Mouse (Mus musculus) hindbrain, embryonic 11.5 days (tissue): ENCODE measurements around the gene Chia1. TPM values are rescaled to one million over a fixed set of nuclear protein-coding genes. Genes with fewer than 3 reads are reported as not detected.
A peak's percentile ranks its signal among the peaks of the same experiment; 100 is the strongest.
"Not testable (repeated sequence)": the region's sequence is repeated elsewhere in the genome, so short reads cannot be mapped to it uniquely, and the experiment has no call there.

Source experiments
- ATAC-seq: fragments of 200-750 bp; cut with Nextera tagmentation; 2 replicates; pipeline ENCODE4 v1.8.0; 2017; ENCODE audit warnings: mild to moderate bottlenecking, moderate TSS enrichment, moderate library complexity; ENCODE audit not compliant: low FRiP score
- DNase-seq: peaks from one replicate; pipeline ENCODE4 v3.0.0-alpha.2; 2015; ENCODE audit warnings: low spot score
- H3K27ac ChIP-seq: fragments of 300-500 bp; sonication (generic); 2 replicates; pipeline ENCODE4 v1.5.1; 2014; ENCODE audit warnings: mild to moderate bottlenecking, low read depth, low read length
- H3K27me3 ChIP-seq: fragments of 300-500 bp; sonication (generic); 2 replicates; pipeline ENCODE4 v1.6.1; 2014; ENCODE audit warnings: mild to moderate bottlenecking, low read length, moderate library complexity, mixed read lengths; ENCODE audit not compliant: control insufficient read depth, insufficient read depth
- H3K36me3 ChIP-seq: fragments of 300-500 bp; sonication (generic); 2 replicates; pipeline ENCODE4 v1.6.1; 2014; ENCODE audit warnings: mild to moderate bottlenecking, low read length, moderate library complexity, mixed read lengths; ENCODE audit not compliant: control insufficient read depth, insufficient read depth
- H3K4me1 ChIP-seq: fragments of 300-500 bp; sonication (generic); replicated peaks from 2 replicates; pipeline ENCODE4 v1.6.1; 2014; ENCODE audit warnings: low read length, mixed read lengths; ENCODE audit not compliant: control insufficient read depth, insufficient read depth
- H3K4me2 ChIP-seq: fragments of 300-500 bp; sonication (generic); replicated peaks from 2 replicates; pipeline ENCODE4 v1.6.1; 2014; ENCODE audit warnings: mild to moderate bottlenecking, low read depth, low read length
- H3K4me3 ChIP-seq: fragments of 300-500 bp; sonication (generic); 2 replicates; pipeline ENCODE4 v1.5.1; 2014; ENCODE audit warnings: low read depth, low read length
- H3K9ac ChIP-seq: fragments of 300-500 bp; sonication (generic); 2 replicates; pipeline ENCODE4 v1.6.1; 2014; ENCODE audit warnings: low read depth, low read length
- H3K9me3 ChIP-seq: fragments of 300-500 bp; sonication (generic); 2 replicates; pipeline ENCODE4 v1.6.1; 2016; ENCODE audit warnings: low read length; ENCODE audit not compliant: control insufficient read depth
- WGBS: fragments of 180-500 bp; shearing (Covaris S2); extraction: QIAGEN DNeasy Blood & Tissue Kit; methylation state at CpG from one replicate; pipeline ENCODE4 v1.1.7; 2014; 5-methylcytosine and 5-hydroxymethylcytosine counted together
- polyA plus RNA-seq: library from polyadenylated mRNA; unstranded; fragments of >200 nt; fragmentation: Nextera tagmentation; extraction: Ambion mirVana; gene quantifications from 2 replicates; pipeline ENCODE4 v1.2.1, GENCODE M21; 2014

The Chia1 gene
- polyA plus RNA-seq, 1 experiment from 2014 or later: 0.88 TPM

GRCm38 (mm10) chr3:106167464-106167863, 54.4 kb downstream of the Chia1 start, which contains the start of gene Chil3:
Gene Chil3, minus strand, starts transcription at chr3:106167564.
- no peak for DNase-seq
- Histone ChIP-seq H3K9ac (no peak within 1 kb of the TSS), H3K4me1 (no peaks in the 10 kb centered on the region), H3K36me3 (no peaks in the 10 kb centered on the region), H3K27ac (no peak within 1 kb of the TSS), H3K4me3 (no peak within 1 kb of the TSS), H3K4me2 (no peak within 1 kb of the TSS), H3K9me3 (no peaks in the 10 kb centered on the region), H3K27me3 (no peaks in the 10 kb centered on the region)
- WGBS: 85% methylated on average over 3 of the region's 3 CpGs
- no peak for ATAC-seq

- Histone ChIP-seq H3K9me3 (no peaks in the 10 kb centered on the region), H3K27ac (no peak overlapping the region), H3K9ac (no peak overlapping the region), H3K36me3 (no peaks in the 10 kb centered on the region), H3K4me1 (no peaks in the 10 kb centered on the region), H3K27me3 (no peaks in the 10 kb centered on the region), H3K4me3 (no peak overlapping the region), H3K4me2 (no peak overlapping the region)
- WGBS: 69% methylated on average over 1 of the region's 1 CpGs
- DNase-seq: no peak
- ATAC-seq: peak; percentile 27; the same call in 1 of the 2 replicates
Measured at GRCm38 (mm10) chr3:106170522-106171053, 57.6 kb downstream of the Chia1 start.

GRCm38 (mm10) chr3:106171135-106171731, 58.2 kb downstream of the Chia1 start:
- 86% methylated on average over 1 of the region's 1 CpGs for WGBS
- no peak overlapping the region for H3K4me2 ChIP-seq
- no peak overlapping the region for H3K27ac ChIP-seq
- no peak overlapping the region for H3K4me3 ChIP-seq
- no peak overlapping the region for H3K9ac ChIP-seq
- peak; percentile 60 for ATAC-seq
- H3K36me3 ChIP-seq: no peaks in the 10 kb centered on the region
- no peak for DNase-seq
- H3K27me3 ChIP-seq: no peaks in the 10 kb centered on the region
- H3K9me3 ChIP-seq: no peaks in the 10 kb centered on the region
- H3K4me1 ChIP-seq: no peaks in the 10 kb centered on the region

GRCm38 (mm10) chr3:106172506-106172905, 59.5 kb downstream of the Chia1 start:
- WGBS: 79% methylated on average over 2 of the region's 2 CpGs

GRCm38 (mm10) chr3:106174971-106175370, 61.9 kb downstream of the Chia1 start:
- not testable (repeated sequence) for H3K27me3 ChIP-seq, ATAC-seq, H3K27ac ChIP-seq, H3K4me2 ChIP-seq, H3K4me1 ChIP-seq, H3K9me3 ChIP-seq, H3K36me3 ChIP-seq, H3K4me3 ChIP-seq, H3K9ac ChIP-seq, DNase-seq
- 69% methylated on average over 2 of the region's 2 CpGs for WGBS

More at GRCm38 (mm10) chr3:106172506-106172905, 59.5 kb downstream of the Chia1 start:
- H3K4me3 ChIP-seq, H3K4me2 ChIP-seq, H3K27me3 ChIP-seq, H3K4me1 ChIP-seq, H3K9ac ChIP-seq, ATAC-seq, DNase-seq, H3K9me3 ChIP-seq, H3K36me3 ChIP-seq, H3K27ac ChIP-seq: not testable (repeated sequence)

- no peaks in the 10 kb centered on the region for H3K36me3 ChIP-seq
- ATAC-seq: no peak
- DNase-seq: no peak
- H3K27me3 ChIP-seq: no peaks in the 10 kb centered on the region
- H3K9ac ChIP-seq: no peak overlapping the region
- H3K9me3 ChIP-seq: peaks cover 4% of the 10 kb centered on the region
- H3K4me2 ChIP-seq: no peak overlapping the region
- no peaks in the 10 kb centered on the region for H3K4me1 ChIP-seq
- 87% methylated on average over 13 of the region's 13 CpGs for WGBS
- H3K4me3 ChIP-seq: no peak overlapping the region
- H3K27ac ChIP-seq: no peak overlapping the region
Measured at GRCm38 (mm10) chr3:106177509-106178189, 64.6 kb downstream of the Chia1 start.

Other genes with a start within 250 kb of the Chia1 start
- 0.10 and 0.23 TPM in 2 replicates for gene Adora3, start 242.4 kb upstream of the Chia1 start, polyA plus RNA-seq
- not detected in 2 replicates for gene Tmigd3, start 242.3 kb upstream of the Chia1 start, polyA plus RNA-seq
- gene I830077J02Rik, start 180.6 kb upstream of the Chia1 start, polyA plus RNA-seq: 0.42 and 0.97 TPM in 2 replicates
- gene Wdr77, start 153.9 kb upstream of the Chia1 start, polyA plus RNA-seq: 108 and 125 TPM in 2 replicates
- 556 and 566 TPM in 2 replicates for gene Atp5f1, start 153.1 kb upstream of the Chia1 start, polyA plus RNA-seq
- 2.3 and 3.1 TPM in 2 replicates for gene Ovgp1, start 139.5 kb upstream of the Chia1 start, polyA plus RNA-seq
- 3.5 and 7.1 TPM in 2 replicates for gene Pifo, start 98.6 kb upstream of the Chia1 start, polyA plus RNA-seq
- gene Chil5, start 80.4 kb upstream of the Chia1 start, polyA plus RNA-seq: not detected in 2 replicates
- not detected in 2 replicates for gene Chil3, start 54.3 kb downstream of the Chia1 start, polyA plus RNA-seq
- not detected in 2 replicates for gene Chil4, start 106.3 kb downstream of the Chia1 start, polyA plus RNA-seq